Mouse (Mus musculus) heart, adult 2 months (tissue): ENCODE measurements around the gene Cpne9. TPM values are rescaled to one million over a fixed set of nuclear protein-coding genes. Genes with fewer than 3 reads are reported as not detected.

Experiments
- DNase-seq, 2 experiments: peaks; one replicate each; pipeline ENCODE4 v3.0.0; 2021
- H3K27ac ChIP-seq: fragments of 200-600 bp; 2 replicates; pipeline ENCODE4 v1.8.1; 2022
- H3K27me3 ChIP-seq: fragments of 200-500 bp; 2 replicates; pipeline ENCODE4 v1.6.1; 2012; ENCODE audit warnings: mild to moderate bottlenecking, low read length, inconsistent platforms, mixed read lengths; ENCODE audit not compliant: control insufficient read depth, insufficient read depth
- H3K36me3 ChIP-seq: fragments of 200-500 bp; 2 replicates; pipeline ENCODE4 v1.6.1; 2012; ENCODE audit warnings: low read length, inconsistent platforms; ENCODE audit not compliant: control insufficient read depth, insufficient read depth
- H3K4me1 ChIP-seq: fragments of 200-500 bp; 2 replicates; pipeline ENCODE4 v1.6.1; 2011; ENCODE audit warnings: low read length; ENCODE audit not compliant: control insufficient read depth, insufficient read depth
- H3K4me3 ChIP-seq: fragments of 200-600 bp; 2 replicates; pipeline ENCODE4 v1.8.1; 2022
- H3K79me2 ChIP-seq: fragments of 200-500 bp; replicated peaks from 2 replicates; pipeline ENCODE4 v1.6.1; 2012; ENCODE audit warnings: mild to moderate bottlenecking, inconsistent platforms, low read length, moderate library complexity, mixed read lengths; ENCODE audit not compliant: control insufficient read depth, insufficient read depth
- H3K9ac ChIP-seq: fragments of 200-500 bp; 2 replicates; pipeline ENCODE4 v1.6.1; 2012; ENCODE audit warnings: low read depth, mild to moderate bottlenecking, control low read depth, inconsistent platforms, low read length, mixed read lengths
- CTCF ChIP-seq: fragments of 200-600 bp; IDR thresholded peaks from 2 replicates; pipeline ENCODE4 v1.8.1; 2022; ENCODE audit warnings: antibody characterized with exemption, mild to moderate bottlenecking, moderate library complexity
- EP300 ChIP-seq: fragments of 200-500 bp; IDR thresholded peaks from 2 replicates; pipeline ENCODE4 v1.6.1; 2011; ENCODE audit warnings: low read depth, low read length, control low read depth; ENCODE audit not compliant: insufficient read depth
- POLR2A ChIP-seq: fragments of 200-500 bp; IDR thresholded peaks from 2 replicates; pipeline ENCODE4 v1.6.1; 2011; ENCODE audit warnings: mild to moderate bottlenecking, low read depth, low read length, control low read depth; ENCODE audit not compliant: insufficient read depth
- WGBS: fragments of 180-500 bp; shearing (Covaris S2); methylation state at CpG from one replicate; pipeline ENCODE4 v1.1.7; 2018; 5-methylcytosine and 5-hydroxymethylcytosine counted together
- intact Hi-C: fragments of 180-260 bp; cut with DNase I; formaldehyde crosslinking; loops from one replicate; pipeline ENCODE4 v1.15.1; 2025
- polyA plus RNA-seq: library from polyadenylated mRNA; depleted of rRNA; stranded (reverse); fragments of >200 nt; gene quantifications from 2 replicates; pipeline ENCODE4 v1.2.3, GENCODE M21; 2012
- total RNA-seq, 2 experiments: library from RNA; stranded (reverse); gene quantifications; 2 replicates each; pipeline ENCODE4 v1.2.3; 2021

Cpne9 gene
- total and polyA plus RNA-seq, 3 experiments = 0.02 to 0.09 TPM; not detected in 1

DNA sequence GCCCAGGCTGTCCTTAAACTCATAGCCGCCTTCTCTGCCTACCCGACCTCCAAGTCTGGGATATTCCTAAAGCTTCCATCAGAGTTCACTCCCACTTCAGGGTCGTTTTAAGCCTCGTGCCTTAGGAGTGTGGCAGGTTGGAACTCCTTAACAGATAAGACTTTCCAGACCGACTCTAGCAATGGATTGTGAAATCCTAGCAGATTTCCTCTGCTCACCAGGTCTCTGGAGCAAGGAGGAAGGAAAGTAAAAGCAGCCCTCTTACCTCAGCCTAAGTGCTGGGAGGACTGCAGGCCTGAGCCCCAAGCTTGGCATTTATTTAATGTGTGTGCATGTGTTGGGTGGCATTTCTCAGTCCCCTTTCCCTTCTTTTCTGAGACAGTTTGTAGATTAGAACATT is 31.3 kb upstream of the Cpne9 start:
- no peak for DNase-seq
- no peak for TF ChIP-seq CTCF
- no peak for TF ChIP-seq POLR2A
- no peak for TF ChIP-seq EP300
- Histone ChIP-seq H3K36me3 (peaks cover 6% of the 10 kb centered on the region), H3K27me3 (no peaks in the 10 kb centered on the region), H3K9ac (no peak overlapping the region), H3K4me1 (peaks cover 1% of the 10 kb centered on the region; the same call in 1 of the 2 replicates), H3K4me3 (no peak overlapping the region), H3K27ac (no peak overlapping the region), H3K79me2 (no peaks in the 10 kb centered on the region)
- intact Hi-C loops = no loop called here
- WGBS = 62% methylated on average over 5 of the region's 5 CpGs

DNA sequence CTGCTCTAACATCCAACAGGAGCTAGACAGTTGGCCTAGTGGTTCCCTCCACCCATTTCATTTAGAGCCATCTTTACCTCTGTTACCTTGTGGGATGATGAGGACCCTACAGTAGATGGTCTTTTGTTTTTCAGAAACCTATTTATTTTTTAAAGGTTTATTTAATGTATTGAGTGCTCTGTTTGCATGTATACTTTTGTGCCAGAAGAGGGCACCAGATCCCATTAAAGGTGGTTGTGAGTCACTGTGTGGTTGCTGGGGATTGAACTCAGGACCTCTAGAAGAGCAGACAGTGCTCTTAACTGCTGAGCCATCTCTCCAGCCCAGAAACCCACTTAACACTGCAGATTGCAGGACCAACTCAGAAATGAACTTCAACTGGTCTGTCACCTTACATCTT is 30.2 kb upstream of the Cpne9 start:
- no peak overlapping the region for H3K4me3 ChIP-seq
- no peak for TF ChIP-seq POLR2A
- TF ChIP-seq EP300 = no peak
- peak; percentile 45 for TF ChIP-seq CTCF
- peaks cover 4% of the 10 kb centered on the region for H3K36me3 ChIP-seq
- H3K4me1 ChIP-seq = no peaks in the 10 kb centered on the region
- intact Hi-C loops = no loop called here
- H3K27me3 ChIP-seq = no peaks in the 10 kb centered on the region
- no peak overlapping the region for H3K27ac ChIP-seq
- H3K9ac ChIP-seq = no peak overlapping the region
- H3K79me2 ChIP-seq = no peaks in the 10 kb centered on the region
- no peak for DNase-seq

GRCm38 (mm10) chr6:113254899-113255298 is 27.2 kb upstream of the Cpne9 start:
- DNase-seq = peak in 1 of 2 experiments; percentile 10
- no peaks in the 10 kb centered on the region for H3K36me3 ChIP-seq
- no peak overlapping the region for H3K4me3 ChIP-seq
- H3K27ac ChIP-seq = no peak overlapping the region
- H3K9ac ChIP-seq = no peak overlapping the region
- no peaks in the 10 kb centered on the region for H3K27me3 ChIP-seq
- intact Hi-C loops = no loop called here
- no peaks in the 10 kb centered on the region for H3K4me1 ChIP-seq
- no peak for TF ChIP-seq EP300
- no peak for TF ChIP-seq POLR2A
- no peak for TF ChIP-seq CTCF
- H3K79me2 ChIP-seq = no peaks in the 10 kb centered on the region

GRCm38 (mm10) chr6:113261174-113261858 is 20.8 kb upstream of the Cpne9 start:
- intact Hi-C loops = no loop called here
- no peaks in the 10 kb centered on the region for H3K79me2 ChIP-seq
- TF ChIP-seq POLR2A = no peak
- TF ChIP-seq CTCF = no peak
- no peak for TF ChIP-seq EP300
- 79% methylated on average over 8 of the region's 8 CpGs for WGBS
- no peaks in the 10 kb centered on the region for H3K4me1 ChIP-seq
- no peak overlapping the region for H3K9ac ChIP-seq
- H3K4me3 ChIP-seq = no peak overlapping the region
- no peaks in the 10 kb centered on the region for H3K36me3 ChIP-seq
- no peaks in the 10 kb centered on the region for H3K27me3 ChIP-seq
- no peak overlapping the region for H3K27ac ChIP-seq
- no peak for DNase-seq

GRCm38 (mm10) chr6:113263531-113263930 is 18.6 kb upstream of the Cpne9 start:
- Histone ChIP-seq H3K4me1 (no peaks in the 10 kb centered on the region), H3K4me3 (no peak overlapping the region), H3K9ac (no peak overlapping the region), H3K27ac (no peak overlapping the region), H3K27me3 (no peaks in the 10 kb centered on the region), H3K79me2 (no peaks in the 10 kb centered on the region), H3K36me3 (no peaks in the 10 kb centered on the region)
- no peak for DNase-seq
- 89% methylated on average over 6 of the region's 6 CpGs for WGBS
- TF ChIP-seq CTCF = no peak
- TF ChIP-seq POLR2A = no peak
- TF ChIP-seq EP300 = no peak
- intact Hi-C loops = no loop called here

DNA sequence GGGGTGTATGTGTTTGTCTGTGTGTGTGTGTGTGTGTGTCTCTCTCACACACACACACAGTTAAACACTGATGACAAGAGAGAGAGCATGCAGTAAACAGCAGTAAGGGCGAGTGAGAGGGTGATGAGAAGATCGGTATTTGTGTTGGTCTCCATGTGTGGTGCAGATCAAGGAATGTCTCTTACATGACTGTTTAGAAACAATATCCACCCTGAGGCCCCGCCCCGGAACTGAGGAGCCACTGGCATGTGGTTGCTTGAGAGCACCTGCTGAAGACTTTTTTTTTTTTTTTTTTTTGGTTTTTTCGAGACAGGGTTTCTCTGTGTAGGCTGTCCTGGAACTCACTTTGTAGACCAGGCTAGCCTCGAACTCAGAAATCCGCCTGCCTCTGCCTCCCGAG is 17.7 kb upstream of the Cpne9 start:
- H3K9ac ChIP-seq = no peak overlapping the region
- H3K36me3 ChIP-seq = no peaks in the 10 kb centered on the region
- intact Hi-C loops = no loop called here
- no peaks in the 10 kb centered on the region for H3K4me1 ChIP-seq
- no peak overlapping the region for H3K4me3 ChIP-seq
- no peaks in the 10 kb centered on the region for H3K79me2 ChIP-seq
- DNase-seq = no peak
- H3K27ac ChIP-seq = no peak overlapping the region
- WGBS = 84% methylated on average over 8 of the region's 8 CpGs
- H3K27me3 ChIP-seq = no peaks in the 10 kb centered on the region
- TF ChIP-seq EP300 (no peak), CTCF (no peak), POLR2A (no peak)
